Mouse (Mus musculus) frontal cortex, postnatal 36 days (tissue): ENCODE results near the gene Cstf1.

Experiments used
- DNase-seq, 2 experiments: peaks; one replicate each; pipeline ENCODE4 v3.0.0; 2022; ENCODE audit warnings: low spot score in 2 of 2

Cstf1 gene

GRCm38 (mm10) chr2:172370411-172371223, at the start of gene Cstf1, which contains the start of gene Aurka:
Cstf1 (plus strand) TSS chr2:172370681.
Aurka (minus strand) TSS chr2:172370535.
- peak; percentile 96 to 97 for DNase-seq

- no peak for DNase-seq
Observed at GRCm38 (mm10) chr2:172320878-172321277, 49.6 kb upstream of the Cstf1 start.

- DNase-seq, result no peak
Observed at GRCm38 (mm10) chr2:172328248-172328647, 42.2 kb upstream of the Cstf1 start.

GRCm38 (mm10) chr2:172329179-172329578, 41.3 kb upstream of the Cstf1 start:
- peak; percentile 79 to 84 for DNase-seq

GRCm38 (mm10) chr2:172338206-172338942, 32.1 kb upstream of the Cstf1 start:
- DNase-seq, result no peak

- DNase-seq, result no peak
Observed at GRCm38 (mm10) chr2:172340936-172341335, 29.5 kb upstream of the Cstf1 start.

- DNase-seq, result no peak
Observed at GRCm38 (mm10) chr2:172341606-172342005, 28.9 kb upstream of the Cstf1 start.

- no peak for DNase-seq
Observed at GRCm38 (mm10) chr2:172343751-172344150, 26.7 kb upstream of the Cstf1 start.

- no peak for DNase-seq
Observed at GRCm38 (mm10) chr2:172344669-172345068, 25.8 kb upstream of the Cstf1 start.

GRCm38 (mm10) chr2:172345258-172345738, 25.2 kb upstream of the Cstf1 start, which contains the start of gene Fam210b:
Fam210b (plus strand) TSS chr2:172345565.
- peak; percentile 90 to 95 for DNase-seq

GRCm38 (mm10) chr2:172346034-172346929, 24.2 kb upstream of the Cstf1 start:
- DNase-seq, result peak; percentile 18 to 19

- DNase-seq, result no peak
Observed at GRCm38 (mm10) chr2:172346933-172347611, 23.4 kb upstream of the Cstf1 start.

- DNase-seq, result peak in 1 of 2 experiments; percentile 24
Observed at GRCm38 (mm10) chr2:172348297-172348950, 22.1 kb upstream of the Cstf1 start.

GRCm38 (mm10) chr2:172349776-172350175, 20.7 kb upstream of the Cstf1 start:
- no peak for DNase-seq

GRCm38 (mm10) chr2:172350773-172351172, 19.7 kb upstream of the Cstf1 start:
- no peak for DNase-seq

- DNase-seq, result no peak
Observed at GRCm38 (mm10) chr2:172353218-172353617, 17.3 kb upstream of the Cstf1 start.

- no peak for DNase-seq
Observed at GRCm38 (mm10) chr2:172354761-172355160, 15.7 kb upstream of the Cstf1 start.

GRCm38 (mm10) chr2:172355833-172356232, 14.6 kb upstream of the Cstf1 start:
- DNase-seq, result no peak

- DNase-seq, result no peak
Observed at GRCm38 (mm10) chr2:172363176-172363575, 7.3 kb upstream of the Cstf1 start.

- DNase-seq, result no peak
Observed at GRCm38 (mm10) chr2:172371258-172371657, 777 bp downstream of the Cstf1 start.
